13 mouse cellular contexts compared by ENCODE assay signal in the genomic region with DNA sequence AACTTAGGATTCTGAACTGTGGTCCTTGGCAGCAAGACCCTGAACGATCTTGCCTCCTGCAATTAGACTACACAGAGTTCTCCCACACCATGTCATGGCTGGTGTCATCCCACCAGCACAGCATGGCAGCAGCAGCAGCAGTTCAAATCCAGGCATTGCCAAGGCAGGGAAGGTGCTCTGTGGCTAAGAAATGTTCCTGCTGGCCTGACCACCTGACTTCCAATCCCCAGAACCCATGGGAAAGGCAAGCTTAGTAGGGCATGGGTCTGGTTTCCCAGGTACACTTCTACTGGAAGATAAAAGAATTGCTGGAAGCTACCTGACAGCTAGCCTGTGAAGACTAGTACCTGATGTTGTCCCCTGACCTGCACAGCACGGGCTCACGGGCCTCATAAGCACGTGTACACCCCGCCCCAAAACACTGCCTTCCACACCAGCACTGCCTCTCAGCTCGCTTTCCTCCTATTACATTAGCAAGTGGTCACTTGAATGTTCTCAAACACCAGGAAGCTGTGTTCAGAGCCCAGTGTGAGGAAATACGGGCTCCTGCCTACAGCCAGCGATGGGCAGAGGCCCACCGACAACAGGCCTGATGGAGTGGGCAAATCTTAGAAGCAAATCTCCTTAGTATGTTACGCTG.
"Had no signal": no experiment of that assay in that cellular context is flagged by ENCODE, and none has a peak within 500 bp of the region (broad histone marks: within the 10 kb centered on the region; RNA-seq: fewer than 3 reads in every experiment).

No protein-coding gene starts in this region.

- ATAC-seq: liver, embryonic 12.5 days; midbrain, embryonic 13.5 days; midbrain, embryonic 15.5 days had no signal

- H3K27ac ChIP-seq: liver, embryonic 12.5 days; liver, embryonic 14.5 days; macrophage; midbrain, embryonic 13.5 days; midbrain, embryonic 15.5 days; neural tube, embryonic 12.5 days had no signal

- H3K4me2 ChIP-seq: liver, embryonic 12.5 days; lung, embryonic 14.5 days; midbrain, embryonic 11.5 days; midbrain, embryonic 13.5 days; midbrain, embryonic 15.5 days; neural tube, embryonic 12.5 days had no signal

- H3K9me3 ChIP-seq: liver, embryonic 12.5 days; megakaryocyte, embryonic 14.5 days; midbrain, embryonic 13.5 days; midbrain, embryonic 15.5 days; neural tube, embryonic 12.5 days had no signal

- DNase-seq: lung, embryonic 14.5 days; right cerebral cortex, postnatal 14 days; thymus, adult 18-20 months; thymus, postnatal 14 days; thymus, postnatal 36 days had no signal

- H3K4me3 ChIP-seq: liver, embryonic 12.5 days; megakaryocyte, embryonic 14.5 days; midbrain, embryonic 13.5 days; midbrain, embryonic 15.5 days; neural tube, embryonic 12.5 days had no signal

- H3K9ac ChIP-seq: liver, embryonic 12.5 days; liver, embryonic 14.5 days; lung, embryonic 14.5 days; midbrain, embryonic 13.5 days; midbrain, embryonic 15.5 days; neural tube, embryonic 12.5 days had no signal
